Mouse (Mus musculus): Measurements from ENCODE around the gene Olfr481.

The Olfr481 gene

GRCm38 (mm10) chr7:108079555-108079954 is at the start of gene Olfr481:
Gene Olfr481 (plus strand): TSS chr7:108079855.
- DNase-seq (ENCODE audit: low spot score): no peak

- no peak for DNase-seq (ENCODE audit: low spot score)
These were observed 45.8 kb upstream of the Olfr481 start, which contains the start of gene Olfr478 for GRCm38 (mm10) chr7:108033889-108034288. Gene Olfr478 (minus strand): TSS chr7:108033989.

DNA sequence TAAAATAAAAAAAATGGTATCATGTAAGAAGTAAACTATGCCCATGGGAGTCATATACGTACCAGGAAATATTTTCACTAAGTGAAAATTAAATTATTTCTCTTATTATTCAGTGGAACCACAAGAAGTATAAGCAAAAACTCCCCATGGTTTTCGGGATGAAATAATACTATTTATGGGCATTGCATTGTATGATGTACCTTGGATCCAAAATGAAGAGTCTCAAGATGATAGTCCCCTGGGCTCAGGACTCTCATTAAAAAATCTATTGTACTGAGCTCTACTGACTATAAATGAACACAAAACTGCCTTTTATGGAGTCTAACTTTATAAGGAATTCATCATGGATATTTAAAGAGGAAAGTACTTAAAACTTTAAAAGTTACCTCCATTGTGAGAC is 29.3 kb upstream of the Olfr481 start, which contains the start of gene Olfr479:
Olfr479 (plus strand) TSS at position 301 of the 400 bp plus-strand sequence.
- DNase-seq (ENCODE audit: low spot score): no peak

DNA sequence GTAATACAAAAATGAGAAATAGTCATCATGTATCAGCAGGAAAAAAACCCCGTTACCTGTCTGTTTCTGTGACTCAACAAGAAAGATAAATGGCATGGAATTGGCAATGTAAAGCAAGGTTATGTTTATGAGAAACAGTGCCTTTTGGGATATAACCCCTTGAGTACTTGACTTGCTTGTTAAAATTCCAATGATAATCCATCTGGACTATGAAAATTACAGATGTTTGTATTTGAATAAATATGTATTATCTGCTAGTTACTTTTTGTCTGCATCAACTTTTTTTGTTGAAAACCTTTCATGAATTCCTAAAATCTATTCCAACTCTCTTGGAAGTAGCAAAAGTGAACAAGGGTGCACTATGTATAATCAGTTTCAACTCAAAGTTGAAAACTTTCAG is 12.4 kb upstream of the Olfr481 start, which contains the start of gene Olfr480:
Olfr480 (minus strand) TSS at position 101 of the 400 bp plus-strand sequence.
- no peak for DNase-seq (ENCODE audit: low spot score)

GRCm38 (mm10) chr7:108097486-108097885 is 17.8 kb downstream of the Olfr481 start, which contains the start of gene Olfr482:
Gene Olfr482 (minus strand): TSS chr7:108097586.
- DNase-seq (ENCODE audit: low spot score): no peak

- DNase-seq (ENCODE audit: low spot score): no peak
These were observed 20.9 kb downstream of the Olfr481 start, which contains the start of gene Olfr483 for GRCm38 (mm10) chr7:108100549-108100948. Gene Olfr483 (plus strand): TSS chr7:108100849.

DNA sequence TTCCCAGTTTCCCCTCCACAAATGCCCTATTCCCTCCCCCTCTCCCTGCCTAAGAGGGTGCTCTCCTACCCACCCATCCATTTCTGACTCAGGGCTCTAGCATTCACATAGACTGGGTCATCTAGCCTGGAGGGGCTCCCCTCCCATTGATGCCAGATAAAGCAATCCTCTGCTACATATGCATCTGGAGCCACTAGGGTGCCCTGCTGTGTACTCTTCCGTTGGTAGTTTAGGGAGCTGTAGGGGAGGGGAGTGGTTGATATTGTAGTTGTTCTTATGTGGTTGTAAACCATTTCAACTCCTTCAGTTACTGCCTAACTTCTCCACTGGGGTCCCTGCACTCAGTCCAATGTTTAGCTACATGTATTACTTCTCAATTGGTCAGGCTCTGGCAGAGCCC is 41.0 kb downstream of the Olfr481 start:
- no peak for DNase-seq (ENCODE audit: low spot score)

- no peak for DNase-seq (ENCODE audit: low spot score)
These were observed 41.8 kb downstream of the Olfr481 start for GRCm38 (mm10) chr7:108121416-108121815.

DNA sequence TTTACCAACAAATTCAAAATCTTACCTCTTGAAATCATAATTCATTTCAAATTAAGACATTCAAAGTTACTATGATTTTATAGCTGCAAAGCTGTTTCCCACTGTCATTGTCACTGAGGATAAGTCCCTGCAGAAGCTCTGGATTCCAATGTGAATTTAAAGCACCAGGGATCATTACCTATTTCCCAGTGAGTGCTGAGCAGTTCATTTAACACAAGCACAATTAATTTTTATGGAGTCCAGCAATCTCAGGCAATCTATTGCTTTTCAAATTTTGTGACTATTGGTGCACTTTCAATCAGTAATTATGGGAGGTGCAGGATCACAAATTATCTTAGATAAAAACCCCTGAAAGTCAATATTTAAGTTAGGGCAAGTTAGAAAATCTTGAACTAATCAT is 47.7 kb downstream of the Olfr481 start, which contains the start of gene Olfr484:
Olfr484 (minus strand) TSS at position 101 of the 400 bp plus-strand sequence.
- DNase-seq (ENCODE audit: low spot score): no peak
